In genomic region chr4:142638057-142638456, GRCm38 (mm10) we compare ENCODE assay signal across 22 mouse cellular contexts.
DNase-seq lines count a peak whose midpoint lies in the region; ATAC-seq and TF ChIP-seq lines count a peak whose summit lies in the region.
"Had no signal": no experiment of that assay in that cellular context is flagged by ENCODE, and none has a peak within 500 bp of the region (broad histone marks: within the 10 kb centered on the region; RNA-seq: fewer than 3 reads in every experiment).

No protein-coding gene starts in this region.

- WGBS in forebrain, embryonic 11.5 days = 90% methylated on average over 4 of the region's 4 CpGs
- 91% methylated on average over 4 of the region's 4 CpGs for WGBS in forebrain, embryonic 10.5 days
- WGBS in forebrain, embryonic 13.5 days = 91% methylated on average over 4 of the region's 4 CpGs

- H3K4me3 ChIP-seq in forebrain, embryonic 11.5 days (ENCODE audit: low read depth, low read length) = no peak overlapping the region
- H3K4me3 ChIP-seq in forebrain, embryonic 10.5 days = no peak overlapping the region
- H3K4me3 ChIP-seq in layer of hippocampus, adult 2 months = no peak overlapping the region
- H3K4me3 ChIP-seq in forebrain, embryonic 13.5 days = no peak overlapping the region
- H3K4me3 ChIP-seq: heart, embryonic 15.5 days; hindbrain, embryonic 12.5 days; limb, embryonic 15.5 days; neural tube, embryonic 12.5 days had no signal

- peak overlapping the region; percentile 47; the same call in 1 of the 2 replicates for H3K27ac ChIP-seq in forebrain, embryonic 11.5 days (ENCODE audit: low read depth, low read length)
- H3K27ac ChIP-seq in forebrain, embryonic 10.5 days = no peak overlapping the region
- H3K27ac ChIP-seq in layer of hippocampus, adult 2 months = no peak overlapping the region
- peak overlapping the region; percentile 74 for H3K27ac ChIP-seq in forebrain, embryonic 13.5 days
- H3K27ac ChIP-seq: heart, embryonic 15.5 days; hindbrain, embryonic 12.5 days; limb, embryonic 15.5 days; neural tube, embryonic 12.5 days had no signal

- H3K4me2 ChIP-seq in forebrain, embryonic 11.5 days (ENCODE audit: low read depth, low read length, severe bottlenecking) = no peak overlapping the region
- no peak overlapping the region for H3K4me2 ChIP-seq in forebrain, embryonic 13.5 days
- H3K4me2 ChIP-seq: heart, embryonic 15.5 days had no signal

- DNase-seq in forebrain, embryonic 11.5 days (ENCODE audit: low spot score) = no peak
- DNase-seq in forebrain, embryonic 10.5 days (ENCODE audit: extremely low spot score, low spot score) = no peak
- DNase-seq in layer of hippocampus, adult 2 months (ENCODE audit: low spot score in 2 of 2) = no peak
- no peak for DNase-seq in layer of hippocampus, postnatal 25 days (ENCODE audit: extremely low spot score in 1 of 2, low spot score in 1 of 2)
- DNase-seq in A20 (ENCODE audit: low read depth, low spot score) = peak; percentile 24
- no peak for DNase-seq in thymus, postnatal 4 days
- DNase-seq: adrenal gland, postnatal 25 days; cerebellum, adult 9-10 months; gastrocnemius, postnatal 10 days; heart, adult 18-20 months; kidney, postnatal 25 days; lung, adult 2 months; right cerebral cortex, postnatal 25 days; thymus, postnatal 14 days had no signal

- no peaks in the 10 kb centered on the region for H3K27me3 ChIP-seq in forebrain, embryonic 11.5 days (ENCODE audit: control insufficient read depth, insufficient read depth, low read length)
- no peaks in the 10 kb centered on the region for H3K27me3 ChIP-seq in forebrain, embryonic 10.5 days (ENCODE audit: poor library complexity, severe bottlenecking)
- no peaks in the 10 kb centered on the region; the same call in 1 of the 2 replicates for H3K27me3 ChIP-seq in forebrain, embryonic 13.5 days
- H3K27me3 ChIP-seq: heart, embryonic 15.5 days; limb, embryonic 15.5 days; neural tube, embryonic 12.5 days had no signal

- no peaks in the 10 kb centered on the region for H3K9me3 ChIP-seq in forebrain, embryonic 11.5 days (ENCODE audit: control insufficient read depth, low read length)
- no peaks in the 10 kb centered on the region for H3K9me3 ChIP-seq in forebrain, embryonic 10.5 days
- H3K9me3 ChIP-seq in forebrain, embryonic 13.5 days (replicated peaks) = no peaks in the 10 kb centered on the region
- H3K9me3 ChIP-seq: heart, embryonic 15.5 days; hindbrain, embryonic 12.5 days; limb, embryonic 15.5 days; neural tube, embryonic 12.5 days had no signal

- peaks cover 4% of the 10 kb centered on the region; the same call in 1 of the 2 replicates for H3K4me1 ChIP-seq in forebrain, embryonic 11.5 days (replicated peaks; ENCODE audit: control insufficient read depth, insufficient read depth, low read length)
- H3K4me1 ChIP-seq in forebrain, embryonic 10.5 days = peaks cover 14% of the 10 kb centered on the region
- peaks cover 25% of the 10 kb centered on the region for H3K4me1 ChIP-seq in forebrain, embryonic 13.5 days

- no peak for ATAC-seq in forebrain, embryonic 11.5 days (replicated peaks; ENCODE audit: low FRiP score)
- ATAC-seq in forebrain, embryonic 13.5 days = no peak
- no peak for ATAC-seq in CD4-positive, CD25-positive, alpha-beta regulatory T cell, adult 4 months
- ATAC-seq: activated CD4-positive, CD25-positive, alpha-beta regulatory T cell, adult 4 months; intestine, embryonic 16.5 days had no signal

- no peak overlapping the region for H3K9ac ChIP-seq in forebrain, embryonic 11.5 days (ENCODE audit: low read length)
- H3K9ac ChIP-seq in forebrain, embryonic 13.5 days = no peak overlapping the region
- H3K9ac ChIP-seq: heart, embryonic 15.5 days; limb, embryonic 15.5 days had no signal

- no peaks in the 10 kb centered on the region for H3K36me3 ChIP-seq in forebrain, embryonic 11.5 days (ENCODE audit: control insufficient read depth, insufficient read depth, low read length)
- no peaks in the 10 kb centered on the region for H3K36me3 ChIP-seq in forebrain, embryonic 10.5 days (replicated peaks)
- H3K36me3 ChIP-seq in forebrain, embryonic 13.5 days (ENCODE audit: poor library complexity, severe bottlenecking) = no peaks in the 10 kb centered on the region
- H3K36me3 ChIP-seq: heart, embryonic 15.5 days; hindbrain, embryonic 12.5 days; limb, embryonic 15.5 days; neural tube, embryonic 12.5 days had no signal

- peak; percentile 66 for TF ChIP-seq CTCF in layer of hippocampus, adult 2 months (conservative IDR thresholded peaks at IDR 0.05)

Comparison
In these comparisons a context has a peak if more than half of its experiments do, and no peak if none do; other contexts are left out.
1. H3K27ac ChIP-seq: peak in forebrain, embryonic 11.5 days (single experiment) and forebrain, embryonic 13.5 days (single experiment); none in forebrain, embryonic 10.5 days (single experiment) and layer of hippocampus, adult 2 months (single experiment).